Mouse (Mus musculus) frontal cortex, adult 2 months (tissue): ENCODE measurements at regions not wholly inside any gene's neighbourhood (a gene's known extent, or its start where the extent isn't known, plus 50 kb on each side); places are given as distances from the start of the nearest gene placed in this dataset.
"Not testable (repeated sequence)": the region's sequence is repeated elsewhere in the genome, so short reads cannot be mapped to it uniquely, and the experiment has no call there.

Experiments used
- DNase-seq, 2 experiments: peaks; one replicate each; pipeline ENCODE4 v3.0.0; 2022; ENCODE audit warnings: low spot score in 1 of 2; ENCODE audit errors: extremely low spot score in 1 of 2

DNA sequence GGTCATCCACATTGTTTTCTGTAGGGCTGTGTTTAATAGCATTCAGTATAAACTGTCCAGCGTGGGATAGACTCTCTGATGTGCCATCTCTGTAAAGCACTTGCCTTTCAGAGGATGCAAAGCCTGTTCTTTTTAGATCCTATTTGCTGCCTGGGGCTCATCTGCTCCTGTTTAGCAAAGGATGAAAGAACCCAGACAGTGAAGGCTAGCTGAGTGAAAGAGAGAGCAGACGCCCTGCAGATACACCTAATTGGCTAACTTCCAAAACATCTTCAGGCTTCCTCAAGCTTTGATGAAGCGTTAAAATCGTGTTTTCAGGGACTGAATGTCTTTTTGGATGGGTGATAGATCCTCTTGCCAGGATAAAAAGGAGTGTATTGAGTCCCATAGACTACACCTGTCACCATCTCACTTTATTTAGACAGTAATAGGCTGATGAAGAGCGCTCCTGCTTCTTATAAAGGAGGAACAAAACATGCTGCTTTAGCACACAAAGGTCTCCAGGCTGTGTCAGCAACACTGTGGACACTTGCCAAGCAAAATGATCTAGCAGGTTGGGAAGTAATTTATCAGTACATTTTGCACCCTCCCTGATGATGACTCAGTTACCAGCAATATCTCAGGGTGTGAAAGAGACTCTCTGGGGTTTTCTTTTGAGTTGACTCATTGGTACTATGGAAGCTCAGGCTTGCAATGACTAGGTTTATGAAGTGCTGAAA lies 4717.3 kb downstream of the 9330182O14Rik start:
- peak in 1 of 2 experiments; percentile 62 for DNase-seq

DNA sequence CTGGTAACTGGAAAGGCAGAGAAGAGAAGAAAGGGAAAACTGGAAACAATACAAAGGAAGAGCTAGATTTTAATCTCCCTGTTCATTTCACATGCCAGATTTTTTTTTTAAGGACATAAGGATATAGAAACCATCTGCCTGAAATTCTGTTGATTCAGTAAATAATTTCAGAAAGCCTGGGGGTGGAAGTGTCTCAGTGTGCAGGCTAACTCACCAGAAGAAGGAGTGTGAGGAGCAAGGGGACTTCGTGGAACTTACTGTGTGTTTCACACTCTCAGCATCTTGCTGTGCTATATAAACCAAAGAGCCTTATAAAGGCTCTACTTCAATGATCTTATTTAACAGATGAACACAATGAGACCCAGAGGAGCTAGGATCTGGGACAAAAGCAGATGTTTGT lies 4722.9 kb downstream of the 9330182O14Rik start:
- DNase-seq = peak in 1 of 2 experiments; percentile 42

DNA sequence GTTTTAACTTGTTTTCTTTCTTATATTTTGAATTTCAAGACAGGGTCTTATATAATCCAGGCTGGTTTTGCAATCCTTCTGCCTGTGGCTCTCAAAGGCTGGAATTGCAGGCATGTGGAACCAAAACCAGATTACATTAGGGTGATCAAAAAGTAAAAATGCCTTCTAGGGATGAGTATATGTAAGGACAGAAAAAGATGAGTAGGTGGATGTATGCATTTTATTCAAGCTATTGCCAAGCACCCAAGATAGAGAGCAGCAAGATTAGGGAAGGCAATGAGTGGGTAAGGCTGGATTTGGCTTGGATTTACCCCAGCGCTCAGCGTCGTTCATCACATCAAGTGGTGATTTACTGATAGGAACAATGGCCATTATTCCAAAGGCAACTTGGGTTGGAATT lies 4725.2 kb downstream of the 9330182O14Rik start:
- peak in 1 of 2 experiments; percentile 25 for DNase-seq

DNA sequence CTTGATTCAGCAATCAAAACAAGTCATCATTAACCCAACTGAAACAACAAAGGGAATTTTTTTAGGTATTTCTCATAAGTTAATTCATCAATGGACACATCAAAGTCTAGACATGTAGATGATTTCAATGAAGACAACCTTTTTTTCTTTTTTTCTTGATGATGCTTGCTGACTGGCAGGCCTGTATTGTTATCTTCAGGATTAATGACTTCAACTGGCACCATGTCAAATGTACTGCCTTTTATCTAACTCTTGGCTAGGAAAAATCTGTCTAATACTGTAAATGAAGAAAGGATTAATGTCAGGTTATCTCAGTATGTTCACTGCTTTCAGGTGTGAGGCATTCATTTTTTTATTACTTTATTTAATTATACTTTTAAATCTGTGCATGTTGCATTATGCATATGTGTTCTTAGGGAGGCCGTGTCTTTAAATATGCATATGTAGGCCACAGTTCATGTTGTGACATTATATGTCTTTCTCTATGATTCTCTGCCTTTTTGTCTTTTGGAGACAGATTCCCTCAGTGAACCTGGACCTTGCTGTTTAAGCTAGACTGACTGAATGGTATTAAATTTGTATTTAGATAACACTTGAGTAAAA lies 4726.1 kb downstream of the 9330182O14Rik start:
- DNase-seq = no peak

DNA sequence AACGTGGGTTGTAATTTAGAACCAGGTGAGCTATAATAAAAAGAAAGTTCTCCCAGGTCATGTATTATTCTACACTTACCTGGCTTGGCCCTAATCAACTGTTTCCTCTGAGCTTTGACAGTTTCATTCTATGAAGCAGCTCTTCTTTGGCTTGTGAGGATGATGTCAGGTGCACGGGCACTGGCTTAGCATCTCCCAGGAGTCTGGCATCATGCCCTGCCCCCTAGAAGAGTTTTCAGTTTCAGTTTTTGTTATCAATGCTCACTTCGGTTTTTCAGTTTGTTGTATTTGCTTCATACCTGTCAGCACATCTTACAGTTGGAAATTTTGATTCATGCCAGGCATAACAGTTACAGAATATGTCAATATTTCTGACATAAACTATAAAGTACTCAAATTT lies 4734.4 kb downstream of the 9330182O14Rik start:
- no peak for DNase-seq

DNA sequence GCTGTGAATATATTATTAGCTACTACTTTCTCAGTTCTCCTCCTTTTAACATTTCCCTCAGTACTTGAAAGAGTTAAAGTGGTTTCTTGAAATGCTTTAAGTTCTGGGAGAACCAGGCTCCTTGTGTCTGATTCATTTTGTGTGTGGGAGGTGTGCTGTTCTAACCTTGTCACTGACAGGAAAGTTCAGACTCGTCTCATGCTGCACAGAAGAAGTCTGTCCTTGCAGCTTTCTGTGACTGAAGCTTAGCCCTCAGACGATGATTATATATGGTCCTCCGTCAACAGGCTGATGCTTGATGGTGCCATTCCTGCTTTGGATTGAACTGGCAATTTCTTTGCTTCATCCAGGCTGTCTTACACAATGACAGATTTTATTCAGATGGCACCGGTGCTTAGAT lies 4734.9 kb downstream of the 9330182O14Rik start:
- DNase-seq = peak; percentile 72 to 74

DNA sequence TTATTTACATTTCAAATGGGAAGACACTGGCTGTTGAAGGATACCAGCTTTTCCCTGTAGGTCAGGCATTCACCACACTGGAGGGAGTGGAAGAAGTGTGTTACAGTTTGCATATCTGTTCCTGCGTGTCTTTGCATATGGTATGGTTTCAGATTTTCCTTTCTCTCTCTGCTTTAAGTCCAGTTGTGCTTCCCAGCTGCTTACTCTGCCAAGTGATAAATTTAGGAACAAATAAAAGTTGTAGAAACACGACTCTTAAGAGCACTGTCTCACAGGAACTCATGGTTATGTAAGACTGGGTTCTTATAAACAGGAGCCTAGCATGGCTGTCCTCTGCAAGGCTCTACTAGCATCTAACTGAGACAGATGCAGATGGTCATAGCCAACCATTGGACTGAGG lies 4735.5 kb downstream of the 9330182O14Rik start:
- peak in 1 of 2 experiments; percentile 30 for DNase-seq

DNA sequence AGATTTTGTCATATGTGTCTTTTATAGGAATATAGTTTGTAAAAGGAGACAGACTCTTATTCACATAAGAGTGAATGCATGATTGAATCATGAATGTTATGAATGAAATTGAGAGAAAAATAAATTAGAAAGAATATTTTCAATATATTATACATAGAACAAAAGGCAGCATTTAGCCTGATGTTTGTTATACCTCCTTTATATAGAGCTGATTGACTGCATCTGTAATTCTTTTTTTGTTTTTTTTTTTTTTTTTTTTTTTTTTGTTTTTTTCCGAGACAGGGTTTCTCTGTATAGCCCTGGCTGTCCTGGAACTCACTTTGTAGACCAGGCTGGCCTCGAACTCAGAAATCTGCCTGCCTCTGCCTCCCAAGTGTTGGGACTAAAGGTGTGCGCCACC lies 4736.8 kb downstream of the 9330182O14Rik start:
- not testable (repeated sequence) for DNase-seq

DNA sequence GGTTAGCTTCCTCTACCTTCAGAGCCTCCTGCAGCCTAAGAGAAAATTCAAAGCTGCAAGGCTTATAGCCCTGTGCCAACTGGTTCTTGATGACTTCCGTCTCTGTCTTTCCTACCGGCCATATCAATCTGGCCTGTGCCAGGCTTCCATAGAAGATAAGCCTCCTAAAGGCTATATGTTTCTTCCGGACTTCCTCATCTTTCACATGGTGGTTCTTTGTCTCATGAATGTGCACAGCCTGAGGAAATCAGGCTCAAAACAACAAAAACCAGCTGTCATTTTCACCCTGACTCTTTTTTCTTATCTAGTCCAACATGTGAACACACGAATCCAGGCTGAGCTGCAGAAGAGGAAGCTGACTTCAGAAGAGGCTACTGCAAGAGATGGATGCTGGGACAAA lies 4748.1 kb downstream of the 9330182O14Rik start:
- DNase-seq = no peak

DNA sequence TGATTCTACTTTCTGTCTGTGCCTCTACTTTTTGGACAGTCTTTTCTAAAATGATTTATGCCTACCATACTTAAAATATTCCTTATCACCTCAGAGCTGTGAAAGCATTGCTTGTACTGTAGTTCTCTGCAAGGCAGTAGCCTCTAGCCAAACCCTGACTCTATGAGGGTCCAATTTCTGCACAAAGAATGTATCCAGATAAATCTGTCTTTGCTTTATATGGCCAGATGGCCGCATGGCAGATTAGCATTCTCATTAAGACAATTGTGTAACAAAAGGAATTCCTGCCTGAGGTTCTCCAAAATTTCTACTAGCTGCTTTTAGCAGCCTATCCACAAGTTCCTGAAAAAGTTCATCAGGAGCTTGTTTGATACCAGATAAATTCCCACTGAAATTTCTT lies 4757.4 kb downstream of the 9330182O14Rik start:
- peak; percentile 14 to 44 for DNase-seq

DNA sequence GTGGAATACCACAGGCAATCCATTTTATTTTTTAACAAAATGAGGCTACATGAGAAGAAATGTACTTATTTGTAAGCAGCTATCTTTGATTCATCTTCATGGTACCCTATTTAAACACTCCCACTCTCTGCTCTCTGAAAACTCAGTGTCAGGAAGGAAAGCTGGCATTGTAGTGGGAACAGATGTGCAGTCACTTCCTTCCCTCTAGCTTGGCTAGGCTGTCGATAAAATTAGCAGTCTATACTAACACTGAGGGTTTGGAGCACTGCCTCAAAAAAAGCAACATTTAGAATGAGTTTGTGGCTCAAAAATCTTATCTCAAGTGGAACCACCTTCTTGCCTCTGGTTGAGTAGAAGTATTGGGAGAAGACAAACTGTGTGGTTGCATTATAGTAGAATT lies 4762.1 kb downstream of the 9330182O14Rik start:
- DNase-seq = peak; percentile 82 to 89

DNA sequence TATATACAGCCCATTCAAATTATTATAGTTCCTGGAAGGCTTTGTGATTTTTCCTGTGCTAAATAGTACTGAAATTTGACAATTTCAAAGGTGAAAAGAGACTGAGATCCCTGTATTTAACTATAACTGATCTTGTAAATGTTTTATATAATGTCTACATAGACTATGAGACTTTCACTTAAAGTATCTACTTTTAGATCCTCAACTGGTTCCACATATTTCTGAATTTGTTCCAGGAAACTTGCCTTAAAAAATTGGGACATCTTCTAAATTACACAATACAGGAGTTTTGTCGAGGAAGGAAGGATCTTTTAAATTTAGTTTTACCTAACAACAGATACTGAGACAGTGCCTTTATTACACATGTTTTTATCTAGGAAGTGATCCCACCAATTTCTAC lies 4763.4 kb downstream of the 9330182O14Rik start:
- DNase-seq = peak in 1 of 2 experiments; percentile 32

DNA sequence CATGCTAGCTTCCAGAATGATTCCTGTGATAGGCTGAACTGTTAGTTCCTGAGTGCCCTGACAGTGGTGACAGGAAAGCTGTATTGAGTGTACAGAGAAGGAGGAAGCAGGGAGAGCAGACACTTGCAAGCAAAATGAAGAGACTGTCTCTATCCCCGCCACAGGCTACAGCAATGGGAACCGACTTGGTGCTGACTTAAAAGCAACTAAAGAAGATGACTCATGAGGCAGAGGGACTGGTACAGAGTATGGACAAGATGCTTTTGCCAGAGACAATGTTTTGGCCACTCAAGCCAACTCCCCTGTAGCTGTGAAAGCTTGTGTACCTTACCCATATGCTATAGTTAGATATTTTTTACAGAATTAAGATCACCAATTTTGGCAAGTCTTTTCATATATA lies 4773.0 kb downstream of the 9330182O14Rik start:
- DNase-seq = no peak

DNA sequence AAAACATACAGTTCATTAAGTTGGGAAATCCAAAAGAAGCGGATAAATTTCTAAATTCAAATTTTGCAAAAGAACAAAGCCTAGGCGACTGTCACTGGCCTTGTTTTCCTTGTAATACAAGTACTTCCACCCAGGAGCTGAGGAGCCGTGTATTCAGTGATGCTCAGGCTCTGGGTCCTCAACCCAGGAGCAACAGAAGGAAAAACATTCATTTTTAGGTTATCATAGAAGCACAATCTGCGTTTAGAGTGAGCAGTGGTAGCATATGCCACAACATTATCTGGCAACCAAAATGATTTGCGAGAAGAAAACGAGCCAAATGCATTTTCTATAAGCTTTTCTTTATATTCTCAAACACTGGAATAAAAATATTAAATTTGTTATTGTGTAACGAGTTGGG lies 4779.3 kb downstream of the 9330182O14Rik start:
- DNase-seq = no peak

DNA sequence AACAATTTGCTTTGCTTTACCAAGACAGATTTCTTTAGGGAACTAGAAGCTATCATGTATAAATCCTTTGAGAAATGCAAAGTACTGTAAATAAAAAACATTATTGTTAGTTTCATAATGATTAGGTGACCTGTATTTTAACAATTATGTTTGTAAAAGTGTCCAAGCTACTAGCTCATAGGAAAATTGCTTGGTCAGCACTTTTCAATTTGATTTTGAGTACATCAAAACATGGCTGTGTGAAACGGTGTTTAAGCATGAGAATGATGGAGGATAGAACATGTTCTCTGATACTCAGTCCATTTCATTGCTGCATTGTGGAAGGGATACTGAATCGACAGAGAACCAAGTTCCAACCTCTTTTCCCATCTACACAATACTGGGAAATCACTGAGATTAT lies 4780.8 kb downstream of the 9330182O14Rik start:
- DNase-seq = no peak

DNA sequence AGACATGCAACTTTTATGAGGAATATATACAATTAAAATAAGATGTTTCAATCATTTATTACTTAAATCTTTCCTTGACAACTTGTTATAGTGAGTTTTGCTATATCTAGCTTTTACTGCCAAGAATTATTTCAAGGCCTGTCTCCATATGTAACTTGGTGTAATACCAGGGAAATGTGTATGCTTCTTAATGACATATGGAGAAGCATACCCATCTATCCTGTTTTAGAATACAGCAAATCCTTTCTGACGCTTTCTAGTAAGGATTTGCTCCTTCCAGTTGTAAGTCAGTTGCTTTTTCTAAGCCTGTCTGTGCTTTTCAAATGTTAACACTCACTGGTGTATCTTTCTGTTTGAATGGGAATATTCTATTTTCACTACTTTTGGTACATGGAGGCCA lies 4782.3 kb downstream of the 9330182O14Rik start:
- no peak for DNase-seq

DNA sequence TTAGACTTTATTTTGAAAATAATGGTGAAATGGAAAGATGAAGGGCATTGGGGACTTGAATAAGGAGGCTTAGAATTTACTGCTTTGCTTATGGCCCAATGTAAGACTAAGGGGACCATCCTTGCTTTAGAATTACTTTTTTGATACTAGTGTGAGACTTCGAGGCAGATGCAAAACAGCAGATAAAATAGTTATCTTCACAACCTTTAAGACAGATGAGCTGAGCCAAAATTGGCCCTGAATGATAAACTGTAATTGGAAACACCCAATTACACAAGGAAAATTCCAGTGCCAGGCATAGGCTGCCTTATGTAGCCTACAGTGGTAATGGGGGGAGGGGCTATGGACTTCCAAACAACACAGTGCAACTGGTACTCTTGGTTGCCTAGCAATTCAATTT lies 4790.5 kb downstream of the 9330182O14Rik start:
- no peak for DNase-seq

DNA sequence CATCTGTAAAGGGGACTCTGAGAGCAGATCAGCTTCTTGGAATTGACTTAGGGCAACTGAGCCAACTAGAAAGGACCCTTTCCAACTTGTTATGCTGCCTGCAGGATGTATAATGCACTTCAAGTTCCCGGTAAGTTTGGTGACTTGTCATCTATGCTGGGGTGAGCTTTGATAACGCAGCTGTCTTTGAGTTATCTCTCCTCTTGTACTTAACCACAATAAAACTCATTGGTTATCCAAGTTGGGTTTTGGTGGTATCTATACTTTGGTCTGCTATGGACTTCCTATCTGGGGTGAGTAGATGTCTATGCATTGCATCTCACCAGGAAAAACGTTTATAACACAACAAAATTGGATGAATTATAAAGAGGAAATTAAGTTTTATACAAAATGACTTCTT lies 4792.9 kb downstream of the 9330182O14Rik start:
- DNase-seq = no peak

DNA sequence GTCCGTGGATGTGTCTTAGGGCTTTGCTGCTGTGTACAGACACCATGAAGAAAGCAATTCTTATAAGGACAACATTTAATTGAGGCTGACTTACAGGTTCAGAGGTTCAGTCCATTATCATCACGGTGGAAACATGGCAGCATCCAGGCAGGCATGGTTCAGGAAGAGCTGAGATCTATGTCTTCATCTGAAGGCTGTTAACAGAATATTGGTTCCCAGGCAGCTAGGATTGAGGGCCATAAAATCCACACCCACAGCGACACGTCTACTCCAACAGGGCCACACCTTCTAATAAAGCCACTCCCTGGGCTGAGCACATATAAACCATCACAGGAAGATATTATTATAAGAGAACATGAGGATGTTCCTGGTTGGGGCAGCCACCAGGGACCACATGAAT lies 4814.5 kb downstream of the 9330182O14Rik start:
- DNase-seq = no peak

DNA sequence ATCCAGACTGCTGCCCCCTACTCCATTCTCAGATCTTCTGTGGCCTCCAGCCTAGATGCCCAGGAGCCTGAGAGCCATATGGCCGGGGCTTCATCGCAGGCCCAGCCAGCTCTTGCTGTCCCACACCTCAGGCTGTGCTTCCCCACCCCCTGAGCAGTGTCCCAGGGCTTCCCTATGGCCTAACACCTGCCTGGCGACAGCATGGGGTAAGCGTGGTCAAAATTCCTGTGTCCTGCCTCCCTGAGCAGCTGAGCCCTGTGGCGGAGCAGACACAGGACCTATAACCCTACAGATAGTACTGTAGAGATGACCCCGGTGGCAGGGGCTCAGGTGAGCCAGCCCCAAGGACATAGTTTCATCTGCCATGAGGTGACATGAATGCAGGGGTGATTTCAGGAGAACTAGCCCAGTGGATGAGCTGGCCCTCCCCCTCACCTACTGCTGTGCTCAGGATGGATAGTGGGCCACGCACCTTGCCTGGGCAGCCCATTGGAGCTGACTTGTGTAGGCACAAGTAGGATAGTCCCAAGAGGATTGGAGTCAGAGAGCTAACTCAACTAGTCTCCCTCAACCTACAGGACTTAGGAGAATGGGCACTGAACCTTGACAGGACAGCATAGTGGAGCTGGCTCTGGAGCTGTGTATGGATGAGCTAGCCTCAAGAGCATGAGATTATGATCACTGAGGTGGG lies 4816.9 kb downstream of the 9330182O14Rik start:
- no peak for DNase-seq
